Mouse (Mus musculus) heart, adult 2 months (tissue): Measurements from ENCODE around the gene Zfp831.

Experiments used
- CTCF ChIP-seq: fragments of 200-600 bp; IDR thresholded peaks from 2 replicates; pipeline ENCODE4 v1.8.1; 2022; ENCODE audit warnings: antibody characterized with exemption, mild to moderate bottlenecking, moderate library complexity
- EP300 ChIP-seq: fragments of 200-500 bp; IDR thresholded peaks from 2 replicates; pipeline ENCODE4 v1.6.1; 2011; ENCODE audit warnings: low read depth, low read length, control low read depth; ENCODE audit not compliant: insufficient read depth
- POLR2A ChIP-seq: fragments of 200-500 bp; IDR thresholded peaks from 2 replicates; pipeline ENCODE4 v1.6.1; 2011; ENCODE audit warnings: mild to moderate bottlenecking, low read depth, low read length, control low read depth; ENCODE audit not compliant: insufficient read depth

DNA sequence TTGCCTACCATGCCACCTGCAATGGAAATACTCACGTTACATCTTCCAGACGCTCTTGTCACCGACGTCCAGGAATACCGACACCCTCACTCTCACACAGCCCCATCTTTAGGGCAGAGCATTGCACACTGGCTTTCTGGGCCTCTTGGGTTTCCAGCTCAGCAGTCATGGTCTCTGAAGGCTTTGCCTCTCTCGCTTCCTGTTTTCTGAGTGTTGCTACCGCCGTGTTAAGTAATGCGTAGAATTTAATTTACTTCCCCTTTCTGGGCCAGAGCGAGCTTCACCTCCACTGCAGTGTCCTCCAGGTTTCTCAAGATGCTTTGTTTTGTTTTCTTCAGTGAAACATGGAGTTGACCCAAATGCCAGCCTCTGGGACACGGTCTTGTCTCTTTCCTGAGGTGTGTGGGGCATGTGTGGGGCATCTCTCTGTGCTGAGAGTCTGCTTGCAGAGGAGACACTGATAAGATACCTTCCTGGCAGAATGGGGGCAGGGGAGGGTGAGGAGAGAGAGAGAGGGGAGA is 29.4 kb upstream of the Zfp831 start:
- TF ChIP-seq POLR2A (no peak), CTCF (no peak), EP300 (no peak)
